ENCODE assay signal across 29 mouse cellular contexts in genomic region chr2:173873048-173873447, GRCm38 (mm10).
"Had no signal": no experiment of that assay in that cellular context is flagged by ENCODE, and none has a peak within 500 bp of the region (broad histone marks: within the 10 kb centered on the region; RNA-seq: fewer than 3 reads in every experiment).

No protein-coding gene starts in this region.

- H3K4me2 ChIP-seq: limb, embryonic 12.5 days; limb, embryonic 13.5 days; limb, embryonic 15.5 days; liver, embryonic 15.5 days; lung, embryonic 14.5 days; lung, embryonic 15.5 days; midbrain, embryonic 11.5 days; midbrain, embryonic 12.5 days; midbrain, embryonic 13.5 days; midbrain, embryonic 15.5 days; neural tube, embryonic 12.5 days; neural tube, embryonic 13.5 days had no signal

- ATAC-seq: lung, postnatal 0 days; midbrain, embryonic 13.5 days; midbrain, embryonic 15.5 days; midbrain, embryonic 16.5 days had no signal

- H3K4me1 ChIP-seq: limb, embryonic 10.5 days; limb, embryonic 12.5 days; limb, embryonic 13.5 days; limb, embryonic 15.5 days; liver, embryonic 15.5 days; lung, embryonic 15.5 days; megakaryocyte, embryonic 14.5 days; midbrain, embryonic 10.5 days; midbrain, embryonic 12.5 days; midbrain, embryonic 13.5 days; midbrain, embryonic 15.5 days; neural tube, embryonic 12.5 days; neural tube, embryonic 13.5 days had no signal

- H3K27ac ChIP-seq: left cerebral cortex, adult 2 months; limb, embryonic 10.5 days; limb, embryonic 12.5 days; limb, embryonic 13.5 days; limb, embryonic 15.5 days; liver, embryonic 14.5 days; liver, embryonic 15.5 days; lung, embryonic 15.5 days; macrophage; midbrain, embryonic 10.5 days; midbrain, embryonic 12.5 days; midbrain, embryonic 13.5 days; midbrain, embryonic 15.5 days; neural tube, embryonic 12.5 days; neural tube, embryonic 13.5 days had no signal

- H3K9ac ChIP-seq: limb, embryonic 12.5 days; limb, embryonic 13.5 days; limb, embryonic 15.5 days; liver, embryonic 14.5 days; liver, embryonic 15.5 days; lung, embryonic 14.5 days; lung, embryonic 15.5 days; midbrain, embryonic 12.5 days; midbrain, embryonic 13.5 days; midbrain, embryonic 15.5 days; neural tube, embryonic 12.5 days; neural tube, embryonic 13.5 days had no signal

- H3K4me3 ChIP-seq: left cerebral cortex, adult 2 months; limb, embryonic 10.5 days; limb, embryonic 12.5 days; limb, embryonic 13.5 days; limb, embryonic 15.5 days; liver, embryonic 15.5 days; lung, embryonic 15.5 days; megakaryocyte, embryonic 14.5 days; midbrain, embryonic 10.5 days; midbrain, embryonic 12.5 days; midbrain, embryonic 13.5 days; midbrain, embryonic 15.5 days; myocyte; neural tube, embryonic 12.5 days; neural tube, embryonic 13.5 days had no signal

- H3K27me3 ChIP-seq: limb, embryonic 12.5 days; limb, embryonic 13.5 days; limb, embryonic 15.5 days; liver, embryonic 15.5 days; lung, embryonic 15.5 days; megakaryocyte, embryonic 14.5 days; midbrain, embryonic 12.5 days; midbrain, embryonic 13.5 days; midbrain, embryonic 15.5 days; neural tube, embryonic 12.5 days; neural tube, embryonic 13.5 days had no signal

- DNase-seq: left cerebral cortex, postnatal 4 days; lung, adult 18-20 months; lung, adult 2 months; lung, embryonic 14.5 days; lung, postnatal 10 days; lung, postnatal 14 days; lung, postnatal 36 days; lung, postnatal 4 days; midbrain, embryonic 14.5 days had no signal

- H3K36me3 ChIP-seq: limb, embryonic 10.5 days; limb, embryonic 12.5 days; limb, embryonic 13.5 days; limb, embryonic 15.5 days; liver, embryonic 15.5 days; lung, embryonic 15.5 days; midbrain, embryonic 10.5 days; midbrain, embryonic 12.5 days; midbrain, embryonic 13.5 days; midbrain, embryonic 15.5 days; neural tube, embryonic 12.5 days; neural tube, embryonic 13.5 days had no signal

- H3K9me3 ChIP-seq: limb, embryonic 10.5 days; limb, embryonic 12.5 days; limb, embryonic 13.5 days; limb, embryonic 15.5 days; liver, embryonic 15.5 days; lung, embryonic 15.5 days; megakaryocyte, embryonic 14.5 days; midbrain, embryonic 10.5 days; midbrain, embryonic 12.5 days; midbrain, embryonic 13.5 days; midbrain, embryonic 15.5 days; neural tube, embryonic 12.5 days; neural tube, embryonic 13.5 days had no signal
